Mouse (Mus musculus): ENCODE data around the gene Speer2.

The Speer2 gene

GRCm38 (mm10) chr16:69863644-69864043, at the start of gene Speer2:
Speer2 (minus strand) TSS chr16:69863744.
- DNase-seq (ENCODE audit: low spot score) = no peak

- DNase-seq (ENCODE audit: low spot score) = no peak
Observed at GRCm38 (mm10) chr16:69904303-69904702, 40.8 kb upstream of the Speer2 start.

- DNase-seq (ENCODE audit: low spot score) = no peak
Observed at GRCm38 (mm10) chr16:69880712-69881111, 17.2 kb upstream of the Speer2 start.

GRCm38 (mm10) chr16:69836628-69837027, 26.9 kb downstream of the Speer2 start:
- DNase-seq (ENCODE audit: low spot score) = no peak

GRCm38 (mm10) chr16:69813652-69814051, 49.9 kb downstream of the Speer2 start:
- no peak for DNase-seq (ENCODE audit: low spot score)
